Comparison of ENCODE assay signal across 15 mouse cellular contexts in the genomic region with DNA sequence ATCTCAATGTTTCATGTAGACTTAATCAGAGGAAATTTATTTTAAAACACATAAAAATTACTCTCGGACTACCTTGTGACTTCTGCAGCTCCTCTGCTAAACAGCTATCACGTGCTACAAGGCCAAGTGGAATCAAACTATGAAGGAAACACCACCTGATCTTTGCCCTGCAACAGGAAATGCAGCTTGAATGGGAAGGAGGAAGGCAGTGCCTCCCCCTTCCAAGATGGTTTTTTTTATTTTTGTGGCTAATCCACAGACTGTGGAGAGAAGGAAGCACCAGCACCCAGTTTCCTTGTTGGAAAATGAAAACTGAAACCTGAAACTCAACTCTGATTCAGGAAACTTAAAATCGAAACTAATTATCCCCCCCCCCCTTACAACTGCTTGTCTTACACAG. TPM values are rescaled to one million over a fixed set of nuclear protein-coding genes. Genes with fewer than 3 reads are reported as not detected.
DNase-seq lines count a peak whose midpoint lies in the region; ATAC-seq and TF ChIP-seq lines count a peak whose summit lies in the region.
"Had no signal": no experiment of that assay in that cellular context is flagged by ENCODE, and none has a peak within 500 bp of the region (broad histone marks: within the 10 kb centered on the region; RNA-seq: fewer than 3 reads in every experiment).

No protein-coding gene starts in this region.

- peaks cover 7% of the 10 kb centered on the region for H3K79me2 ChIP-seq in heart, adult 2 months (replicated peaks; ENCODE audit: control insufficient read depth, insufficient read depth, low read length)

- ATAC-seq in heart, embryonic 11.5 days (replicated peaks; ENCODE audit: insufficient number of reproducible peaks, low FRiP score, low TSS enrichment): no peak
- no peak for ATAC-seq in midbrain, postnatal 0 days (ENCODE audit: low FRiP score)
- no peak for ATAC-seq in megakaryocyte progenitor cell, adult 5-6 weeks (replicated peaks; ENCODE audit: poor library complexity)
- ATAC-seq: forebrain, embryonic 13.5 days; hindbrain, postnatal 0 days; midbrain, embryonic 13.5 days had no signal

- no peaks in the 10 kb centered on the region for H3K27me3 ChIP-seq in heart, adult 2 months (ENCODE audit: control insufficient read depth, insufficient read depth, low read length)
- no peaks in the 10 kb centered on the region for H3K27me3 ChIP-seq in heart, embryonic 11.5 days (ENCODE audit: control insufficient read depth, insufficient read depth, low read length)
- no peaks in the 10 kb centered on the region for H3K27me3 ChIP-seq in midbrain, postnatal 0 days (ENCODE audit: insufficient read depth, low read length)
- H3K27me3 ChIP-seq: forebrain, embryonic 13.5 days; limb, embryonic 15.5 days; midbrain, embryonic 13.5 days had no signal

- H3K36me3 ChIP-seq in heart, adult 2 months (ENCODE audit: control insufficient read depth, insufficient read depth, low read length): peaks cover 27% of the 10 kb centered on the region
- peaks cover 18% of the 10 kb centered on the region for H3K36me3 ChIP-seq in heart, embryonic 11.5 days (ENCODE audit: control insufficient read depth, insufficient read depth, low read length)
- H3K36me3 ChIP-seq in midbrain, postnatal 0 days (ENCODE audit: insufficient read depth, low read length): peaks cover 28% of the 10 kb centered on the region

- no peak for TF ChIP-seq CTCF in heart, adult 2 months (IDR thresholded peaks at IDR 0.05)
- no peak for TF ChIP-seq CTCF in bone marrow macrophage, adult 2 months (IDR thresholded peaks at IDR 0.05; ENCODE audit: low read depth, low read length)
- no peak for TF ChIP-seq CTCF in midbrain, postnatal 0 days (IDR thresholded peaks at IDR 0.05)

- no peak overlapping the region for H3K4me3 ChIP-seq in heart, adult 2 months
- no peak overlapping the region for H3K4me3 ChIP-seq in heart, embryonic 11.5 days (ENCODE audit: low read depth, low read length)
- peak overlapping the region; percentile 10; the same call in 1 of the 2 replicates for H3K4me3 ChIP-seq in bone marrow macrophage, adult 2 months (ENCODE audit: insufficient read depth, low read length)
- no peak overlapping the region for H3K4me3 ChIP-seq in midbrain, postnatal 0 days (ENCODE audit: low read depth, low read length)
- H3K4me3 ChIP-seq: forebrain, embryonic 13.5 days; limb, embryonic 15.5 days; midbrain, embryonic 13.5 days had no signal

- TF ChIP-seq EP300 in heart, adult 2 months (IDR thresholded peaks at IDR 0.05; ENCODE audit: insufficient read depth, low read depth, low read length): no peak

- no peak overlapping the region for H3K9ac ChIP-seq in heart, adult 2 months (ENCODE audit: low read depth, low read length)
- H3K9ac ChIP-seq in heart, embryonic 11.5 days (ENCODE audit: low read depth, low read length): no peak overlapping the region
- H3K9ac ChIP-seq in midbrain, postnatal 0 days (replicated peaks; ENCODE audit: low read length, poor library complexity, severe bottlenecking): no peak overlapping the region
- H3K9ac ChIP-seq: forebrain, embryonic 13.5 days; limb, embryonic 15.5 days; midbrain, embryonic 13.5 days had no signal

- H3K4me1 ChIP-seq in heart, adult 2 months (ENCODE audit: control insufficient read depth, insufficient read depth, low read length): peaks cover 33% of the 10 kb centered on the region
- H3K4me1 ChIP-seq in heart, embryonic 11.5 days (ENCODE audit: control insufficient read depth, insufficient read depth, low read length): peaks cover 3% of the 10 kb centered on the region
- H3K4me1 ChIP-seq in bone marrow macrophage, adult 2 months (ENCODE audit: control insufficient read depth, insufficient read depth, low read length): peaks cover 54% of the 10 kb centered on the region
- H3K4me1 ChIP-seq in midbrain, postnatal 0 days (ENCODE audit: insufficient read depth, low read length): 0 out of 2 replicates have a peak, but pooled peaks cover 7% of the 10 kb centered on the region

- intact Hi-C loops in heart, adult 2 months (cut with DNase I): no loop called here

- 0 out of 2 replicates have a peak, but pooled peaks have one; percentile 30 for TF ChIP-seq POLR2A in heart, adult 2 months (IDR thresholded peaks at IDR 0.05; ENCODE audit: insufficient read depth, low read depth, low read length)
- TF ChIP-seq POLR2A in bone marrow macrophage, adult 2 months (IDR thresholded peaks at IDR 0.05; ENCODE audit: borderline replicate concordance, low read depth, low read length): no peak

- H3K27ac ChIP-seq in heart, adult 2 months: peak overlapping the region; percentile 37
- no peak overlapping the region for H3K27ac ChIP-seq in heart, embryonic 11.5 days (ENCODE audit: low read depth, low read length)
- H3K27ac ChIP-seq in bone marrow macrophage, adult 2 months (ENCODE audit: insufficient read depth, low read depth, low read length): peak overlapping the region; percentile 83
- no peak overlapping the region for H3K27ac ChIP-seq in midbrain, postnatal 0 days (ENCODE audit: low read depth, low read length)
- H3K27ac ChIP-seq: forebrain, embryonic 13.5 days; hindbrain, postnatal 0 days; limb, embryonic 15.5 days; midbrain, embryonic 13.5 days had no signal

- WGBS in heart, adult 2 months: 30% methylated on average over 3 of the region's 3 CpGs
- 60% methylated on average over 3 of the region's 3 CpGs for WGBS in heart, embryonic 11.5 days (ENCODE audit: insufficient replicate concordance)
- 78% methylated on average over 3 of the region's 3 CpGs for WGBS in midbrain, postnatal 0 days

- no peaks in the 10 kb centered on the region for H3K9me3 ChIP-seq in heart, embryonic 11.5 days (replicated peaks; ENCODE audit: control insufficient read depth, low read length)
- H3K9me3 ChIP-seq in midbrain, postnatal 0 days (ENCODE audit: low read length): no peaks in the 10 kb centered on the region
- H3K9me3 ChIP-seq: forebrain, embryonic 13.5 days; limb, embryonic 15.5 days; midbrain, embryonic 13.5 days had no signal

- no peak overlapping the region for H3K4me2 ChIP-seq in heart, embryonic 11.5 days
- H3K4me2 ChIP-seq in midbrain, postnatal 0 days (ENCODE audit: low read depth, low read length, poor library complexity, severe bottlenecking): no peak overlapping the region
- H3K4me2 ChIP-seq: forebrain, embryonic 13.5 days; limb, embryonic 15.5 days; midbrain, embryonic 13.5 days had no signal

- peak in 1 of 2 experiments; percentile 28 for DNase-seq in heart, adult 2 months
- peak; percentile 57 for DNase-seq in 416B (ENCODE audit: low read depth)
- peak; percentile 55 for DNase-seq in kidney, postnatal 10 days
- no peak for DNase-seq in right cerebral cortex, postnatal 14 days
- DNase-seq in midbrain, postnatal 0 days (ENCODE audit: low spot score): no peak
- DNase-seq: embryo, embryonic 11 days; layer of hippocampus, postnatal 36 days; thymus, postnatal 4 days had no signal

RNA-seq across cellular contexts. Expression of a gene that starts 4.6 kb away (rescaled TPM):
- total RNA-seq in heart, adult 2 months (2021): 10 to 100 TPM; 37.4 to 39.3 TPM
- polyA plus RNA-seq in heart, adult 2 months (2012; rRNA removed): 21.9 and 29.1 TPM in 2 replicates
- 6.3 and 6.7 TPM in 2 replicates for polyA plus RNA-seq in heart, embryonic 11.5 days (2014; fragmentation: Nextera tagmentation; extraction: Ambion mirVana)
- polyA plus RNA-seq in bone marrow macrophage, adult 2 months (2012; ENCODE audit: insufficient read depth, insufficient read length, missing spikeins): 91.4 and 108 TPM in 2 replicates
- total RNA-seq in midbrain, postnatal 0 days (2014; rRNA removed): 28.4 and 32.2 TPM in 2 replicates
- polyA plus RNA-seq in midbrain, postnatal 0 days (2015; fragmentation: Nextera tagmentation; extraction: Ambion mirVana): 4.7 and 6.0 TPM in 2 replicates
- total RNA-seq in megakaryocyte progenitor cell, adult 5-6 weeks (2015): 14.9 and 18.2 TPM in 2 replicates
- 25.3 and 26.1 TPM in 2 replicates for total RNA-seq in megakaryocyte progenitor cell, adult 5-6 weeks (2017)

RNA-seq across cellular contexts. Expression of a gene that starts 43.2 kb away (rescaled TPM):
- 10 to 100 TPM; 10.9 to 11.3 TPM for total RNA-seq in heart, adult 2 months (2021)
- polyA plus RNA-seq in heart, adult 2 months (2012; rRNA removed): 6.9 and 7.7 TPM in 2 replicates
- 29.3 and 30.6 TPM in 2 replicates for polyA plus RNA-seq in heart, embryonic 11.5 days (2014; fragmentation: Nextera tagmentation; extraction: Ambion mirVana)
- polyA plus RNA-seq in bone marrow macrophage, adult 2 months (2012; ENCODE audit: insufficient read depth, insufficient read length, missing spikeins): 20.4 TPM in 2 replicates
- total RNA-seq in midbrain, postnatal 0 days (2014; rRNA removed): 29.5 and 34.0 TPM in 2 replicates
- 38.2 and 38.6 TPM in 2 replicates for polyA plus RNA-seq in midbrain, postnatal 0 days (2015; fragmentation: Nextera tagmentation; extraction: Ambion mirVana)
- 34.4 and 35.0 TPM in 2 replicates for total RNA-seq in megakaryocyte progenitor cell, adult 5-6 weeks (2015)
- 105 and 132 TPM in 2 replicates for total RNA-seq in megakaryocyte progenitor cell, adult 5-6 weeks (2017)

Comparison
In these comparisons a context has a peak if more than half of its experiments do, and no peak if none do; other contexts are left out.
1. H3K27ac ChIP-seq: peak in heart, adult 2 months (single experiment) and bone marrow macrophage, adult 2 months (single experiment); none in heart, embryonic 11.5 days (single experiment) and midbrain, postnatal 0 days (single experiment).
2. DNase-seq: peak in 416B (single experiment) and kidney, postnatal 10 days (single experiment); none in right cerebral cortex, postnatal 14 days (single experiment) and midbrain, postnatal 0 days (single experiment).